Mouse (Mus musculus) CH12.LX (cell line): ENCODE measurements around the gene Ctnnd2. TPM values are rescaled to one million over a fixed set of nuclear protein-coding genes. Genes with fewer than 3 reads are reported as not detected.

Experiments used
- DNase-seq: peaks from one replicate; pipeline ENCODE4 v3.0.0-alpha.2; 2013; ENCODE audit errors: extremely low read depth
- H3K27ac ChIP-seq: 2 replicates; pipeline ENCODE4 v1.5.1; 2012; ENCODE audit warnings: low read depth, mild to moderate bottlenecking, control low read depth, moderate library complexity; ENCODE audit not compliant: insufficient read depth
- H3K27me3 ChIP-seq: replicated peaks from 2 replicates; pipeline ENCODE3; 2012; ENCODE audit warnings: inconsistent platforms
- H3K36me3 ChIP-seq, 2 experiments: replicated peaks in 1 of 2; 2 replicates each; pipeline versions ENCODE3 to v1.6.1; 2012; ENCODE audit warnings: inconsistent platforms in 1 of 2, low read length in 1 of 2, mild to moderate bottlenecking in 1 of 2, mixed read lengths in 1 of 2, moderate library complexity in 1 of 2; ENCODE audit not compliant: control insufficient read depth in 1 of 2, insufficient read depth in 1 of 2
- H3K4me1 ChIP-seq, 2 experiments: 2 replicates each; pipeline ENCODE4 v1.6.1; 2012; ENCODE audit warnings: inconsistent platforms in 1 of 2, moderate library complexity in 1 of 2; ENCODE audit not compliant: insufficient read depth in 2 of 2, control insufficient read depth in 1 of 2
- H3K4me2 ChIP-seq: 2 replicates; pipeline ENCODE4 v1.6.1; 2012; ENCODE audit warnings: low read depth, mild to moderate bottlenecking, control low read depth; ENCODE audit not compliant: poor library complexity, insufficient read depth, severe bottlenecking
- H3K4me3 ChIP-seq, 3 experiments: fragments of 150-350 bp in 1 of 3; sonication (generic) in 1 of 3; replicated peaks in 1 of 3; 2 replicates each; pipeline versions ENCODE3 to v1.5.1; 2011 to 2012; ENCODE audit warnings: low read depth in 2 of 3, low read length in 2 of 3, mild to moderate bottlenecking in 2 of 3, moderate library complexity in 2 of 3, control low read depth in 1 of 3, improper control_type of control experiment in 1 of 3, inconsistent platforms in 1 of 3, mixed read lengths in 1 of 3; ENCODE audit not compliant: poor library complexity in 1 of 3
- H3K79me2 ChIP-seq: replicated peaks from 2 replicates; pipeline ENCODE4 v1.6.1; 2012; ENCODE audit warnings: mild to moderate bottlenecking, moderate library complexity; ENCODE audit not compliant: control insufficient read depth, poor library complexity, insufficient read depth, severe bottlenecking; ENCODE audit errors: extremely low read depth
- H3K9ac ChIP-seq: 2 replicates; pipeline ENCODE4 v1.6.1; 2012; ENCODE audit warnings: low read depth, mild to moderate bottlenecking, control low read depth, moderate library complexity; ENCODE audit not compliant: insufficient read depth
- H3K9me3 ChIP-seq: replicated peaks from 2 replicates; pipeline ENCODE3; 2012; ENCODE audit warnings: low read length, inconsistent platforms, mixed read lengths
- BHLHE40 ChIP-seq: IDR thresholded peaks from 2 replicates; pipeline ENCODE4 v1.6.1; 2011; ENCODE audit warnings: mild to moderate bottlenecking, low read depth, low read length, improper control_type of control experiment
- CHD2 ChIP-seq: IDR thresholded peaks from 2 replicates; pipeline ENCODE4 v1.6.1; 2011; ENCODE audit warnings: low read length, improper control_type of control experiment
- CTCF ChIP-seq, 2 experiments: IDR thresholded peaks in 1 of 2; conservative IDR thresholded peaks in 1 of 2; 2 replicates each; pipeline ENCODE4 v1.5.1; 2011 to 2012; ENCODE audit warnings: low read depth in 2 of 2, low read length in 2 of 2, improper control_type of control experiment in 1 of 2, inconsistent platforms in 1 of 2, mild to moderate bottlenecking in 1 of 2, moderate library complexity in 1 of 2
- E2F4 ChIP-seq: IDR thresholded peaks from 2 replicates; pipeline ENCODE4 v1.6.1; 2011; ENCODE audit warnings: low read depth, low read length, improper control_type of control experiment; ENCODE audit not compliant: insufficient replicate concordance
- EP300 ChIP-seq: IDR thresholded peaks from 2 replicates; pipeline ENCODE4 v1.6.1; 2011; ENCODE audit warnings: low read length, improper control_type of control experiment
- GABPA ChIP-seq: IDR thresholded peaks from 2 replicates; pipeline ENCODE4 v1.6.1; 2012; ENCODE audit warnings: low read depth, low read length, improper control_type of control experiment, inconsistent platforms; ENCODE audit not compliant: insufficient replicate concordance
- HCFC1 ChIP-seq: IDR thresholded peaks from 2 replicates; pipeline ENCODE4 v1.6.1; 2012; ENCODE audit warnings: low read depth, mild to moderate bottlenecking, inconsistent platforms, low read length, improper control_type of control experiment
- IRF4 ChIP-seq: IDR thresholded peaks from 2 replicates; pipeline ENCODE4 v1.6.1; 2014; ENCODE audit warnings: low read depth, mild to moderate bottlenecking, inconsistent platforms, low read length, improper control_type of control experiment
- JUND ChIP-seq: conservative IDR thresholded peaks from 2 replicates; pipeline ENCODE4 v1.6.1; 2011; ENCODE audit warnings: low read depth, low read length, improper control_type of control experiment
- KAT2A ChIP-seq: IDR thresholded peaks from 2 replicates; pipeline ENCODE4 v1.6.1; 2012; ENCODE audit warnings: low read length, improper control_type of control experiment, inconsistent platforms; ENCODE audit not compliant: insufficient replicate concordance
- MAFK ChIP-seq: IDR thresholded peaks from 2 replicates; pipeline ENCODE4 v1.6.1; 2011; ENCODE audit warnings: low read length, improper control_type of control experiment; ENCODE audit not compliant: insufficient replicate concordance
- MEF2A ChIP-seq: IDR thresholded peaks from 2 replicates; pipeline ENCODE4 v1.6.1; 2014; ENCODE audit warnings: low read depth, mild to moderate bottlenecking, inconsistent platforms, low read length, improper control_type of control experiment, borderline replicate concordance
- MXI1 ChIP-seq: IDR thresholded peaks from 2 replicates; pipeline ENCODE4 v1.6.1; 2011; ENCODE audit warnings: mild to moderate bottlenecking, low read depth, low read length, improper control_type of control experiment
- MYC ChIP-seq: IDR thresholded peaks from 2 replicates; pipeline ENCODE4 v1.6.1; 2011; ENCODE audit warnings: low read depth, mild to moderate bottlenecking, improper control_type of control experiment, low read length
- NELFE ChIP-seq: IDR thresholded peaks from 2 replicates; pipeline ENCODE4 v1.6.1; 2011; ENCODE audit warnings: low read depth, low read length, improper control_type of control experiment
- NRF1 ChIP-seq: IDR thresholded peaks from 2 replicates; pipeline ENCODE4 v1.6.1; 2014; ENCODE audit warnings: low read depth, mild to moderate bottlenecking, inconsistent platforms, low read length, improper control_type of control experiment, moderate library complexity
- PAX5 ChIP-seq: IDR thresholded peaks from 2 replicates; pipeline ENCODE4 v1.6.1; 2012; ENCODE audit warnings: low read length, inconsistent platforms, mixed read lengths
- POLR2A ChIP-seq: IDR thresholded peaks from 2 replicates; pipeline ENCODE4 v1.6.1; 2011; ENCODE audit warnings: low read depth, mild to moderate bottlenecking, improper control_type of control experiment, low read length
- RAD21 ChIP-seq: IDR thresholded peaks from 2 replicates; pipeline ENCODE4 v1.6.1; 2011; ENCODE audit warnings: low read depth, mild to moderate bottlenecking, low read length, improper control_type of control experiment, moderate library complexity
- SIN3A ChIP-seq: IDR thresholded peaks from 2 replicates; pipeline ENCODE4 v1.6.1; 2012; ENCODE audit warnings: low read length, improper control_type of control experiment, inconsistent platforms
- TCF12 ChIP-seq: IDR thresholded peaks from 2 replicates; pipeline ENCODE4 v1.6.1; 2014; ENCODE audit warnings: low read depth, mild to moderate bottlenecking, inconsistent platforms, low read length, improper control_type of control experiment
- USF1 ChIP-seq: IDR thresholded peaks from 2 replicates; pipeline ENCODE4 v1.6.1; 2014; ENCODE audit warnings: low read depth, mild to moderate bottlenecking, inconsistent platforms, low read length, improper control_type of control experiment
- USF2 ChIP-seq: conservative IDR thresholded peaks from 2 replicates; pipeline ENCODE4 v1.6.1; 2011; ENCODE audit warnings: low read depth, low read length, improper control_type of control experiment
- ZC3H11A ChIP-seq: IDR thresholded peaks from 2 replicates; pipeline ENCODE4 v1.6.1; 2012; ENCODE audit warnings: low read depth, mild to moderate bottlenecking, inconsistent platforms, low read length, improper control_type of control experiment
- ZMIZ1 ChIP-seq: IDR thresholded peaks from 2 replicates; pipeline ENCODE4 v1.6.1; 2012; ENCODE audit warnings: low read depth, mild to moderate bottlenecking, inconsistent platforms, low read length, improper control_type of control experiment
- ZNF384 ChIP-seq: IDR thresholded peaks from 2 replicates; pipeline ENCODE4 v1.6.1; 2012; ENCODE audit warnings: low read depth, low read length, improper control_type of control experiment, inconsistent platforms
- dilution Hi-C: fragments of 300-500 bp; cut with MboI; formaldehyde crosslinking; loops from 2 replicates; pipeline ENCODE4 v1.14.3; 2020; ENCODE audit warnings: low sequenced_read_pairs; ENCODE audit not compliant: extremely low pct_unique_long_range_greater_than_20kb, extremely low pct_ligation_motif_present
- in situ Hi-C: fragments of 300-500 bp; cut with MboI; formaldehyde crosslinking; loops from 3 replicates; pipeline ENCODE4 v1.14.3; 2019; ENCODE audit warnings: low sequenced_read_pairs, low pct_ligation_motif_present, low pct_unique_long_range_greater_than_20kb, mixed read lengths
- polyA plus RNA-seq: library from polyadenylated mRNA; unstranded; fragments of >175 nt; gene quantifications from 2 replicates; pipeline ENCODE4 v1.2.1, GENCODE M21; 2012; ENCODE audit warnings: low read depth; ENCODE audit not compliant: insufficient read length
- total RNA-seq, 2 experiments: library from RNA; depleted of rRNA; stranded (reverse); fragments of 300-350 nt in 1 of 2; fragments of >200 nt in 1 of 2; gene quantifications; 2 replicates each; pipeline ENCODE4 v1.2.3; 2012 to 2014

Gene Ctnnd2
- total and polyA plus RNA-seq, 3 experiments: 0.23 TPM; not detected in 2

DNA sequence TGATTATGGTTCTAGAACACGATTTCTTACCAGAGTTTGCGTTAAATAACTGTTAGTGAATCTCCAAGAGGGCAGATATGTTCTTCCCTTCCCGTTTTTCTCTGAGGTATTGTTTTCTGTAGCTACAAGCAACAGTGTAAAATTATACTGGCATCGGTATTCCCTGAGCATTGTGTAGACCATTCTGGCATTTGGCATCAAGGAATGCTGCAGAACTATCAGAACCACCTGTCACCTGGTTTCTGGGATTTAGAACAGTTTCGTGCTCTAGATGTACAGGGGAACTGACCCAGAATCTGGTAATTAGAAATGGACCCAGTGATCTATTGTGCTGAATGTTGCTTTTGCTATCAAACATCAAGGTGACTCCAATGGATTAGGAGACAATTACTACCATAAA lies 250.8 kb downstream of the Ctnnd2 start:
- in situ Hi-C loops (no loop called here), dilution Hi-C loops (no loop called here)
- Histone ChIP-seq H3K36me3 (no peaks in the 10 kb centered on the region), H3K9ac (no peak overlapping the region), H3K27ac (no peak overlapping the region), H3K4me2 (no peak overlapping the region), H3K27me3 (no peaks in the 10 kb centered on the region), H3K4me1 (no peaks in the 10 kb centered on the region), H3K4me3 (no peak overlapping the region), H3K79me2 (no peaks in the 10 kb centered on the region), H3K9me3 (peaks cover 2% of the 10 kb centered on the region)
- TF ChIP-seq IRF4 (no peak), MAFK (no peak), EP300 (no peak), RAD21 (no peak), ZMIZ1 (no peak), CHD2 (no peak), ZC3H11A (no peak), MYC (no peak), TCF12 (no peak), KAT2A (no peak), ZNF384 (no peak)
- no peak for DNase-seq

- no peak for TF ChIP-seq KAT2A
- TF ChIP-seq MXI1: no peak
- TF ChIP-seq MYC: no peak
- no peak for TF ChIP-seq PAX5
- TF ChIP-seq MEF2A: no peak
- TF ChIP-seq USF2: no peak
- no peak for TF ChIP-seq GABPA
- no peak for TF ChIP-seq CTCF (conservative IDR thresholded peaks at IDR 0.05 in 1 of 2, IDR thresholded peaks at IDR 0.05 in 1 of 2; ENCODE audit: low read depth in 2 of 2, low read length in 2 of 2)
- TF ChIP-seq NRF1: no peak
- no peak for TF ChIP-seq USF1
- TF ChIP-seq ZNF384: no peak
- TF ChIP-seq IRF4: no peak
- no peak for TF ChIP-seq SIN3A
- no peak for TF ChIP-seq BHLHE40
- TF ChIP-seq HCFC1: no peak
- TF ChIP-seq POLR2A: no peak
- TF ChIP-seq NELFE: no peak
- no peak for TF ChIP-seq JUND
- no peak for TF ChIP-seq E2F4
- TF ChIP-seq EP300: no peak
- TF ChIP-seq, all 38 proteins: peak for 0
- in situ Hi-C loops (no loop called here), dilution Hi-C loops (no loop called here)
- no peak overlapping the region for H3K4me2 ChIP-seq
- H3K79me2 ChIP-seq: no peaks in the 10 kb centered on the region
- H3K4me1 ChIP-seq: no peaks in the 10 kb centered on the region
- H3K9ac ChIP-seq: no peak overlapping the region
- H3K36me3 ChIP-seq: no peaks in the 10 kb centered on the region
- no peak overlapping the region for H3K27ac ChIP-seq
- no peak overlapping the region for H3K4me3 ChIP-seq
- H3K27me3 ChIP-seq: no peaks in the 10 kb centered on the region
- no peaks in the 10 kb centered on the region for H3K9me3 ChIP-seq
- DNase-seq: no peak
Observed at GRCm38 (mm10) chr15:30424290-30424689, 251.9 kb downstream of the Ctnnd2 start.
